Mouse (Mus musculus): ENCODE measurements around the gene Pla2g3.
A peak's percentile ranks its signal among the peaks of the same experiment; 100 is the strongest.

The Pla2g3 gene

GRCm38 (mm10) chr11:3520919-3521318 is 32.8 kb downstream of the Pla2g3 start:
- DNase-seq (ENCODE audit: low spot score) = no peak

GRCm38 (mm10) chr11:3521339-3522224 is 33.5 kb downstream of the Pla2g3 start:
- DNase-seq (ENCODE audit: low spot score) = no peak

- no peak for DNase-seq (ENCODE audit: low spot score)
Observed at GRCm38 (mm10) chr11:3522285-3523000, 34.4 kb downstream of the Pla2g3 start.

GRCm38 (mm10) chr11:3523840-3524582 is 35.9 kb downstream of the Pla2g3 start:
- DNase-seq (ENCODE audit: low spot score) = no peak

- DNase-seq (ENCODE audit: low spot score) = no peak
Observed at GRCm38 (mm10) chr11:3525560-3525959, 37.5 kb downstream of the Pla2g3 start.

- DNase-seq (ENCODE audit: low spot score) = no peak
Observed at GRCm38 (mm10) chr11:3526207-3526606, 38.1 kb downstream of the Pla2g3 start.

GRCm38 (mm10) chr11:3526979-3527738 is 39.1 kb downstream of the Pla2g3 start:
- DNase-seq (ENCODE audit: low spot score) = no peak

GRCm38 (mm10) chr11:3527766-3528165 is 39.7 kb downstream of the Pla2g3 start:
- no peak for DNase-seq (ENCODE audit: low spot score)

- DNase-seq (ENCODE audit: low spot score) = no peak
Observed at GRCm38 (mm10) chr11:3528208-3528607, 40.1 kb downstream of the Pla2g3 start.

- DNase-seq (ENCODE audit: low spot score) = no peak
Observed at GRCm38 (mm10) chr11:3529476-3530252, 41.6 kb downstream of the Pla2g3 start.

- DNase-seq (ENCODE audit: low spot score) = no peak
Observed at GRCm38 (mm10) chr11:3530731-3531130, 42.6 kb downstream of the Pla2g3 start.

GRCm38 (mm10) chr11:3531634-3532033 is 43.5 kb downstream of the Pla2g3 start:
- DNase-seq (ENCODE audit: low spot score) = no peak

GRCm38 (mm10) chr11:3532101-3532931 is 44.2 kb downstream of the Pla2g3 start:
- DNase-seq (ENCODE audit: low spot score) = no peak

- no peak for DNase-seq (ENCODE audit: low spot score)
Observed at GRCm38 (mm10) chr11:3533406-3533932, 45.4 kb downstream of the Pla2g3 start.

- no peak for DNase-seq (ENCODE audit: low spot score)
Observed at GRCm38 (mm10) chr11:3534956-3535355, 46.9 kb downstream of the Pla2g3 start.

- DNase-seq (ENCODE audit: low spot score) = peak; percentile 96
Observed at GRCm38 (mm10) chr11:3535406-3535986, 47.4 kb downstream of the Pla2g3 start.

GRCm38 (mm10) chr11:3536082-3536481 is 48.0 kb downstream of the Pla2g3 start:
- DNase-seq (ENCODE audit: low spot score) = no peak

GRCm38 (mm10) chr11:3536745-3537333 is 48.8 kb downstream of the Pla2g3 start:
- DNase-seq (ENCODE audit: low spot score) = no peak

- DNase-seq (ENCODE audit: low spot score) = no peak
Observed at GRCm38 (mm10) chr11:3537711-3538110, 49.6 kb downstream of the Pla2g3 start.
